Mouse (Mus musculus) lung, postnatal 36 days (tissue): Measurements from ENCODE around the gene Hsf4.
A peak's percentile ranks its signal among the peaks of the same experiment; 100 is the strongest.

Source experiments
- DNase-seq: peaks from one replicate; pipeline ENCODE4 v3.0.0; 2022; ENCODE audit warnings: mixed read lengths

Gene Hsf4

GRCm38 (mm10) chr8:105259721-105260320 is 9.8 kb upstream of the Hsf4 start:
- peak; percentile 77 for DNase-seq

DNA sequence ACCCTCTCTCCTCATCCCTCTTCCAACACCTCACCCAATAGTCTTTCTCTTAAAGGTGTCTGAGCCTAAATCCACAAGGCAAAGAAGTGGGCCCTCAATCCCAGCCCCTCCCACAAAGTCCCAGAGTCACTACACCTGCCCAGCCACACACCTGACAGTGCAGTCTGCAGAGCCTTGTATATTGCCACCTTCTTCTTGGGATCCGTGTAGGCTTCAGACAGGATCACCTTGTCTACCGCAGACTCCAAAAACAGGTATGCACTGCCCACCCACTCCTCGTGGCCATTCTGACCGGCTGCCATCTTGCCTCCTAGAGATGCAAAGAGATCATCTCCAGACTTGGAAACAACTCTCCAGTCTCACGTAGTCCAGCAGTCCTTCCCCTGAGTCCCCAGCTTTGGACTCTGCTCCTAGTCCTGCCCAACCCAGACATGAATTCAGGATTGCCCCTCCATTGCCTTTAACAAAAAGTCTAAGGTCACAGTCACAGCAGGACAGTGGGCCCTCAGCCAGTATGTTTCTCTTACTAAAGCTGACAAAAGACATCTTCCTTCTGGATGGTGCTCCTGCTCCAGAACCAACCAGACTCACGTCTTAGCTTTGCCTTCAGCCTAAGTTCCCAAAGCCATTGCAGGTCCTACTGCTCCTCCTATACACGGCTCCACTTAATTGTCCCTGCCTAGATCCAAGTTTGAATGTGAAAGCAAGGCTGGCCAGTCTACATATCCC is 9.1 kb upstream of the Hsf4 start:
- peak; percentile 64 for DNase-seq

DNA sequence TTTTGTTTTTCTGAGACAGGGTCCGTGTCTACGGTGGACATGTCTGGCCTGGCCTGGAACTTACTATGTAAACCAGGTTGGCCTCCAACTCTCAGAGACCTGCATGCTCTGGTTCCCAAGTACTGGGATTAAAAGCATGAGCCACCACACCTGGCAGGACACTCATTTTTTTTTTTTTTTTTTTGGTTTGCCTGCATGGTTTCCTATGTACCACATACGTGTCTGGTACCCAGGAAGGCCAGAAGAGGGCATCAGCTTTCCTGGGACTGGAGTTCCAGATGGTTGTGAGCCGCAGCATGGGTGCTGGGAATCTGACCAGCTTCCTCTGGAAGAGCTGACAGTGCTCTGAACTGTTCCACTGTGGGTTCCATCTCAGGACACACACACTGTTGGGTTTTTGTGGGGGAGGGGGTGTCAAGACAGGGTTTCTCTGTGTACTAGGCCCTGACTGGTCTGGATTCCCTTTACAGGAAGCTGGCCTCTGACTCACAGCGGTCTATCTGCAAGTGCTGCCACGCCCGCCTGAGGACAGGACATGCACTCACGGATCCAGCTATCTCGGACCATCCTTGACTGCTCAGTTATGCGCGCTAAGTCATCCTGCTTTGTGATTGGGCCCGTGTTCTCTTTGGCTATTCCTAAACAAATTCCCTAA is 8.1 kb upstream of the Hsf4 start:
- DNase-seq: no peak

- no peak for DNase-seq
Observed at GRCm38 (mm10) chr8:105263244-105263912, 6.2 kb upstream of the Hsf4 start.

DNA sequence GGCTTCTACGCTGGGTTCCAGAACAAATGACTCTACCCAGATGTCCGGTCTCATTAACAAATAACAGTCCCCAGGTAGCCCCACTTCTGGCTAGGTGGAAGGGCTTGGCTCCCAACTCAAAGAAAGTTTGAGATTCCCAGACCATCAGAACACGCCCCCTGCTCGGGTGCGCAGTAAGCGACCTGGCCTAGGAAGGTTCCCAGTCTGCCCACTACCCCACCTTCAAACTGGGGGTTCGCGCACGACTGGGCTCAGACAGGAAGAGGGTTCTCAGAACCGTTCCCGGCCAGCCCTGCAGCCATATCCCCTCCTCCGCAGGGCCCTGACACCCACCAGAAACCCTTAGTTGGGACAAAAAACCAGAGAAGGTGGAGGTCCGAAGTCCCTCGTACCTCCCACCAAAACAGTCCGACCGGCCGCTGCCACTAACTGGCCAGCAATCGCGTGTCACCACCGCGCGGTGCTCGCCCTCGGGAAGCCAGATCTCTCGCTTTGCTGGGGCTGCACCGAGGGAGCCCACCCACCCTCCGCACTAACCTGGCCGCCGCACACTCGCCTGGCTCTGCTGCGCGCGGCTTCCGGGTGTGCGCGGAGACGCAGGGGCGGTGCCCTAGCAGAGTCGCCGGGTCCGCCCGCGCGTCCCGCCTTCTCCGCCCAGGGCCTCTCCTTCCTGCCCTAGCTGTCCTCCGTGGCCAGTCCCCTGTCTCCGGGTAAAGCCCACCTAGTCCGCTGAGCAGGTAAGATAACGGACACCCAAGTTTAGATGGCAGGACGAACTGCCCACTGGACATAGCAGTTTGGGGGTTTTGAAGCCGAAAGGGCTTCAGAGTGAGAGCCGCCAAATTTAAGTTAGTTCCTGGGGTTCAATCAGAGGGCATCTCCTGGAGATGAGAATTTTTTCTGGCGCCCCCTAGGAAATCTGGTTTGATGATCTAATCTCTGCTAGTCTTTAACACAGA is 5.3 kb upstream of the Hsf4 start, which contains the start of the genes Tradd and Fbxl8:
Gene Tradd, minus strand, starts transcription at position 586 of the 959 bp plus-strand sequence.
Gene Fbxl8, plus strand, starts transcription at position 625 of the 959 bp plus-strand sequence.
- DNase-seq: peak; percentile 87

- peak; percentile 76 for DNase-seq
Observed at GRCm38 (mm10) chr8:105265128-105265527, 4.5 kb upstream of the Hsf4 start.

DNA sequence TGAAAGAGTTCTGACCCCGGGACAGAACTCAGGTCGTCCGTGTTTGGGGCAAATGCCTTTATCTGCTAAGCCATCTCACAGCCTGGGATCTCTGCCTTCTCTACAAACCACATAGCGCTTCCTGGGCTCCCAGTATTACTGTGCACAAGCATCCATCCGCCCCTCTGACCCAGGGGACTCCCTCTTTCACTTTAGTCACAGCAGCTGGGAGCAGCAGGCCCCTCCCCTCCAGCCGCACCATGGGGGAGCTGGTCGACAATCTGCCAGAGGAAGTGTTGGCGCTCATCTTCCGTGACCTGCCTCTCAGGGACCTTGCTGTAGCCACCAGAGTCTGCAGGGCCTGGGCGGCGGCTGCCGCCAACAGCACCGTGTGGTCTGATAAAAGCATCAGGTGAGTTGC is 2.8 kb upstream of the Hsf4 start:
- no peak for DNase-seq

GRCm38 (mm10) chr8:105268342-105269074 is 1.1 kb upstream of the Hsf4 start:
- DNase-seq: peak; percentile 34

DNA sequence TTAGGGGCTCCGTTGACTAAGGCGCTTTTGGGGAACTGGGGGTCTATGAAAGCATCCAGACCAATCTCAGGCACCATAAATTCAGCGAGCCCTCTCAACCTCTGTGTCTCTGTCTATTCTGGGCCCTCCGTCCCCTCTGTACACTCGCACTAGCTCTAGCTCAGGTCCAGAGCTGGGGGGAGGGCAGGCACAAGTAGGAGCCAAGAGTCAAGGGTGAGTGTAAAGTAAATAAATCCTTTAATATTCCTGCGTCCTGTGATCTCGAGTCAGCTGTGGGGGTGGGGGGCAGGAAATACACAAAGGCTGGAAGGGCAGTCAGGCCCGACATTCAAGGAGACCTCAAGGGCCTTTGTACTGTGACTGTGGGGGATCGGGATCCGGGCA is 534 bp upstream of the Hsf4 start:
- peak; percentile 86 for DNase-seq

- no peak for DNase-seq
Observed at GRCm38 (mm10) chr8:105270101-105270915, 707 bp downstream of the Hsf4 start.

DNA sequence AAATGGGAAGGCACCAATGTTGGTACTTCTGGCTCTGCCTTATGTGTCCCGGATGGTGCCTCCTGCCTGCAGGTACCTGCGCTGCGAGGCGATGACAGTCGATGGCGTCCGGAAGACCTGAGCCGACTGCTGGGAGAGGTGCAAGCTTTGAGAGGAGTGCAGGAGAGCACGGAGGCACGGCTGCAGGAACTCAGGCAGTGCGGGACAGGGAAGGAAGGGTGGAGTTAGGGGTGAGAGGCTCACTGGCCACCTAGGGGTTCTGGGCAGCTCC is 1.2 kb downstream of the Hsf4 start:
- DNase-seq: no peak

- no peak for DNase-seq
Observed at GRCm38 (mm10) chr8:105275387-105275786, 5.8 kb downstream of the Hsf4 start.

DNA sequence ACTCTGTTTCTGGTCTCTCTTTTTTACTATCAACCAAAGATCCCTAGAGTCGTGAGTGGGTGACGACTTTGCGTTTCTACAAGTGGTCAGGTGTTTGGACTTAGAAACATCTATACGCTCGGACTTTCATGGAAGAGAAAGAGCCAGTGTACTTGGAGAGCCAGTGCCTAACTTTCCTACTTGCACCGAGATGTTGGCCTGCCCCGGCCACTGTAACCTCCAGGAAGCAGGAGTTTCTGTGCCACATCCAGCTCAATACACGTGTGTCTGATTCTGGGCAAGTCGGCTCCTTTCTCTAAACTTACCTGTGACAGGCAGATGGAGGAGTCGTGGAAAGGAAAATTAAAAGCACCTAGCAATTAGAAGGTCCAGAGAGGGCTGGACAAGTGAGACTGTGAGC is 6.2 kb downstream of the Hsf4 start, which contains the start of gene Nol3:
Gene Nol3, plus strand, starts transcription at position 301 of the 400 bp plus-strand sequence.
- no peak for DNase-seq

DNA sequence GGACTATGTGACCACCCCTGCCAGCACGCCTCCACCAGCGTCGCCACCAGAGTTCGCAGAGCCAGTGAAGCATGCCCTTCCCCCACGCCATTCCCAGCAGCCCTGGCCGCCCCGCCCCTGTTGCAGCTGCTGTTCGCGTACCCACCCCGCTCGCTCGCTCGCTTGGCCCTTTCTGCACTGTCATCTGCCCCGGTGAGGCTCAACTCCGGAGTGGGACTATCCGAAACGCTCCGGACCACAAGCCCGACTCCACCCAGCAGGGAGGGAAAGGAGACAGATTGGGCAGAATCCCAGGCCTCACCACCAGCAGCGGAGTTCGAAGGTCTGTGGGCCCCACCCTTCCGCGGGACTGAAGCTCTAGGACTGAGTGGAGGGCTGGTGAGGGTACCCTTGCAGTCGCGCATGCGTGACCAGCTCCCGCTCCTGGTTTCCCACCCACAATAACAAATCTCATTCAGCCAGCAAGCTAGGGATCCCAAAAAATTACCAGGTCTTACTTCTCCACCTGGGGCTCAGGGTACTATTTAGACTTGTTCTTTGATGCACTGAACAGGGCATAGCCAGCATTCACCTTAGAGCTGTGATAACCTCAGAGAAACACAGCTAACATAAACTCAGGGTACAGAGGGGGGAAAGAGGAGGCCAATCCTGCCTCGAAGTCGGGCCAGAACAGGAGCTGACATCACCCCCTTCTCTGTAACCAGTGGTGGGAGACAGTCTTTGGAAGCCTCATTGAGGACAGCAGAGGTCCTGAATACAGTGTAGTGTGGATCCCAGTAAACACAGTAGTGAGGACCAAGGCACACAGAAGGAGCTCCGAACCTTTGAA is 6.9 kb downstream of the Hsf4 start:
- peak; percentile 78 for DNase-seq

DNA sequence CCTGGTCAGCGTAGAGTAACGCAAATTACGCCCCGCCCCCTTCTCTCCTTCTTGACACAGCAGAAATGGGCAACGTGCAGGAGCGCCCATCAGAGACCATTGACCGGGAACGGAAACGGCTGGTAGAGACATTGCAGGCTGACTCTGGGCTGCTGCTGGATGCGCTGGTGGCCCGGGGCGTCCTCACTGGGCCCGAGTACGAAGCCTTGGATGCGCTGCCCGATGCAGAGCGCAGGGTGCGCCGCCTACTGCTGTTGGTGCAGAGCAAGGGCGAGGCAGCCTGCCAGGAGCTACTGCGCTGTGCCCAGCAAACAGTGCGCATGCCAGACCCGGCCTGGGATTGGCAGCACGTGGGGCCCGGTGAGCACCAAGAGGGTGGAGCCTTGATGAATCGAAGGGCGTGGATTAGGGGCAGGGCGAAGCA is 9.3 kb downstream of the Hsf4 start:
- peak; percentile 90 for DNase-seq

- DNase-seq: no peak
Observed at GRCm38 (mm10) chr8:105280567-105280966, 11.0 kb downstream of the Hsf4 start.

GRCm38 (mm10) chr8:105281821-105282220 is 12.2 kb downstream of the Hsf4 start:
- DNase-seq: peak; percentile 66

GRCm38 (mm10) chr8:105282239-105282638 is 12.6 kb downstream of the Hsf4 start:
- no peak for DNase-seq

GRCm38 (mm10) chr8:105283074-105283473 is 13.5 kb downstream of the Hsf4 start:
- peak; percentile 74 for DNase-seq

DNA sequence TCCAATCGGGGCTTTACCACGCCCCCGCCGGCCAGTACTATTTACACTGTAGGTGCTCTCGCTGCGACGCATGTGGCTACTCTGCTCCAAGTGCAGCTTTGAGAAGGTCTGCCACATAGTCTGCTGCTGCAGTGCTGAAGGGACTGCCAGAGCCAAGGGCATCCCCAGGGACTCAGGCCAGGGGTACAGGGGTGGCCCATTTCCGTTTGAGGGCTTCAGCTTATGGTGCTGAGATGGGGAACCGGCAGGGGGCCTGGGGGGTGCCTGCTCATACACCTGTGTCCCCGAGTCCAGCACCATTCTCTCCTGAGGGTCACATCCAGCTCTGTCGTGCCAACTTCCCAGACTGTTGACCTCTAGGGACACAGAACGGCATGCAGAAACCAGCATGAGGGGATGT is 15.9 kb downstream of the Hsf4 start:
- DNase-seq: no peak
